Mouse (Mus musculus) kidney, postnatal 25 days (tissue): ENCODE measurements around the gene Zbtb3.

ENCODE experiments used
- DNase-seq, 2 experiments: peaks; one replicate each; pipeline ENCODE4 v3.0.0; 2021; ENCODE audit warnings: mixed read lengths in 2 of 2

The Zbtb3 gene

GRCm38 (mm10) chr19:8841012-8841411 is 38.7 kb downstream of the Zbtb3 start:
- DNase-seq, result peak in 1 of 2 experiments; percentile 38

- no peak for DNase-seq
Measured at GRCm38 (mm10) chr19:8842961-8843360, 40.6 kb downstream of the Zbtb3 start.

- DNase-seq, result peak; percentile 77 to 95
Measured at GRCm38 (mm10) chr19:8844371-8845129, 42.2 kb downstream of the Zbtb3 start.

- no peak for DNase-seq
Measured at GRCm38 (mm10) chr19:8848356-8848755, 46.0 kb downstream of the Zbtb3 start.

GRCm38 (mm10) chr19:8850402-8850901 is 48.1 kb downstream of the Zbtb3 start, which contains the start of gene Lrrn4cl:
Lrrn4cl (plus strand) TSS chr19:8850768.
- DNase-seq, result peak in 1 of 2 experiments; percentile 61

GRCm38 (mm10) chr19:8851639-8852038 is 49.3 kb downstream of the Zbtb3 start:
- DNase-seq, result no peak

- no peak for DNase-seq
Measured at GRCm38 (mm10) chr19:8852236-8852928, 50.0 kb downstream of the Zbtb3 start.

- DNase-seq, result no peak
Measured at GRCm38 (mm10) chr19:8853117-8853516, 50.8 kb downstream of the Zbtb3 start.
